Comparison of ENCODE assay signal across 36 mouse cellular contexts in the genomic region with DNA sequence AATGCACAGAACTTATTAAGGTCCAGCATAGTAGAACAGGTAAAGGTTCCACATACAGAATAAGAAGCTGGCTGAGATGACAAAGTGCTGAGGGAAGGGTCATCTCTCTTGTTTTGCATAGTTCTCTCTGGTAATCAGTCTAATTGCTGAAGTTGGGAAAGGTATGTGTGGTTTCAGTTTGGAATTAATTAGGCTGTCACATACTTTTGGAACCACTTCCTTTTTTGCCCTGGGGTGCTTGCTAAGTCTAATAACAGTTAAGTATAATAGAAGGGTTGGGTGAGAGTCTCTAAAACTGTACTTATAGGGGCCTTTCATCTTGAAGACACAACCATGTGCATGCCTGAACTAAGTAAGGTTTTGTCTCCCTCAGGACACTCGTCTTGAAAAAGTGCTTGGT. TPM values are rescaled to one million over a fixed set of nuclear protein-coding genes. Genes with fewer than 3 reads are reported as not detected.
"Had no signal": no experiment of that assay in that cellular context is flagged by ENCODE, and none has a peak within 500 bp of the region (broad histone marks: within the 10 kb centered on the region; RNA-seq: fewer than 3 reads in every experiment).

No protein-coding gene starts in this region.

- H3K27me3 ChIP-seq: heart, embryonic 12.5 days; hindbrain, embryonic 12.5 days; intestine, embryonic 15.5 days; kidney, embryonic 15.5 days; limb, embryonic 12.5 days; liver, embryonic 13.5 days had no signal

- H3K4me1 ChIP-seq: intestine, embryonic 15.5 days had no signal

- ATAC-seq: hindbrain, embryonic 16.5 days; inflammation-experienced regulatory T-cells, adult 6 months; intestine, embryonic 15.5 days; intestine, postnatal 0 days had no signal

- DNase-seq: gastrocnemius, postnatal 10 days; heart, adult 18-20 months; heart, postnatal 10 days; heart, postnatal 4 days; kidney, adult 18-20 months; kidney, adult 9 months; kidney, postnatal 4 days; liver; liver, embryonic 13.5 days had no signal

- H3K27ac ChIP-seq: heart, embryonic 10.5 days; hindbrain, embryonic 10.5 days; hindbrain, embryonic 12.5 days; hindbrain, embryonic 14.5 days; intestine, embryonic 15.5 days; kidney, embryonic 15.5 days; kidney, postnatal 0 days; layer of hippocampus, adult 2 months; left cerebral cortex, adult 2 months; limb, embryonic 10.5 days; limb, embryonic 12.5 days; liver, embryonic 13.5 days had no signal

- H3K4me3 ChIP-seq: heart, embryonic 10.5 days; heart, embryonic 12.5 days; hindbrain, embryonic 10.5 days; hindbrain, embryonic 12.5 days; intestine, embryonic 15.5 days; kidney, embryonic 15.5 days; layer of hippocampus, adult 2 months; left cerebral cortex, adult 2 months; limb, embryonic 10.5 days; limb, embryonic 12.5 days; liver, embryonic 13.5 days had no signal

- H3K36me3 ChIP-seq: intestine, embryonic 15.5 days had no signal

RNA-seq across cellular contexts. Expression of a gene that starts 36.4 kb away (rescaled TPM):
- total RNA-seq: gastrocnemius, adult 18-20 months; gastrocnemius, postnatal 25 days; heart, adult 18-20 months; heart, adult 8-10 months; heart, postnatal 10 days; heart, postnatal 25 days; heart, postnatal 4 days; layer of hippocampus, adult 2 months; layer of hippocampus, postnatal 10 days; layer of hippocampus, postnatal 25 days; left cerebral cortex, adult 2 months; left cerebral cortex, postnatal 14 days; left cerebral cortex, postnatal 36 days had no signal
- polyA plus RNA-seq: heart, embryonic 10.5 days; heart, embryonic 12.5 days; heart, embryonic 14.5 days; heart, embryonic 16.5 days; hindbrain, embryonic 10.5 days; hindbrain, embryonic 12.5 days; hindbrain, embryonic 14.5 days; hindbrain, embryonic 16.5 days; inflammation-experienced regulatory T-cells, adult 6 months; intestine, embryonic 15.5 days; intestine, postnatal 0 days; kidney, embryonic 15.5 days; kidney, postnatal 0 days; limb, embryonic 10.5 days; limb, embryonic 12.5 days; liver, embryonic 11.5 days; liver, embryonic 13.5 days had no signal

RNA-seq across cellular contexts. Expression of a gene that starts 51.0 kb away (rescaled TPM):
- total RNA-seq: gastrocnemius, adult 18-20 months; gastrocnemius, postnatal 10 days; gastrocnemius, postnatal 25 days; layer of hippocampus, adult 2 months; layer of hippocampus, postnatal 10 days; layer of hippocampus, postnatal 25 days; left cerebral cortex, adult 2 months; left cerebral cortex, postnatal 14 days; left cerebral cortex, postnatal 36 days had no signal
- polyA plus RNA-seq: hindbrain, embryonic 16.5 days; inflammation-experienced regulatory T-cells, adult 6 months had no signal

RNA-seq across cellular contexts. Expression of a gene that starts 59.4 kb away (rescaled TPM):
- total RNA-seq: gastrocnemius, adult 18-20 months; gastrocnemius, postnatal 10 days; gastrocnemius, postnatal 25 days; heart, adult 18-20 months; heart, adult 8-10 months; heart, postnatal 10 days; heart, postnatal 25 days; layer of hippocampus, adult 2 months; layer of hippocampus, postnatal 10 days; layer of hippocampus, postnatal 25 days; left cerebral cortex, adult 2 months; left cerebral cortex, postnatal 14 days; left cerebral cortex, postnatal 36 days had no signal
- polyA plus RNA-seq: heart, embryonic 10.5 days; heart, embryonic 12.5 days; heart, embryonic 14.5 days; heart, embryonic 16.5 days; hindbrain, embryonic 10.5 days; hindbrain, embryonic 12.5 days; hindbrain, embryonic 14.5 days; hindbrain, embryonic 16.5 days; kidney, embryonic 15.5 days; kidney, postnatal 0 days; limb, embryonic 10.5 days; limb, embryonic 12.5 days; limb, embryonic 14.5 days; liver, embryonic 11.5 days; liver, embryonic 13.5 days had no signal
